Mouse (Mus musculus): ENCODE measurements around the gene Ebf1. TPM values are rescaled to one million over a fixed set of nuclear protein-coding genes. Genes with fewer than 3 reads are reported as not detected.

Gene Ebf1
- total RNA-seq, 2 experiments from 2014 or later: 5.5 to 8.2 TPM

GRCm38 (mm10) chr11:44657833-44658395 lies 40.8 kb downstream of the Ebf1 start:
- peak; percentile 14 for DNase-seq (ENCODE audit: low spot score)

- DNase-seq (ENCODE audit: low spot score): no peak
Observed at GRCm38 (mm10) chr11:44661875-44662274, 44.8 kb downstream of the Ebf1 start.

- DNase-seq (ENCODE audit: low spot score): no peak
Observed at GRCm38 (mm10) chr11:44663609-44664141, 46.6 kb downstream of the Ebf1 start.

GRCm38 (mm10) chr11:44665156-44665682 lies 48.1 kb downstream of the Ebf1 start:
- DNase-seq (ENCODE audit: low spot score): no peak

- no peak for DNase-seq (ENCODE audit: low spot score)
Observed at GRCm38 (mm10) chr11:44665741-44666531, 48.8 kb downstream of the Ebf1 start.

- DNase-seq (ENCODE audit: low spot score): no peak
Observed at GRCm38 (mm10) chr11:44666741-44667140, 49.6 kb downstream of the Ebf1 start.

GRCm38 (mm10) chr11:44681306-44681705 lies 64.2 kb downstream of the Ebf1 start:
- DNase-seq (ENCODE audit: low spot score): no peak

- no peak for DNase-seq (ENCODE audit: low spot score)
Observed at GRCm38 (mm10) chr11:44681995-44682394, 64.9 kb downstream of the Ebf1 start.

- DNase-seq (ENCODE audit: low spot score): no peak
Observed at GRCm38 (mm10) chr11:44682703-44683539, 65.8 kb downstream of the Ebf1 start.

- no peak for DNase-seq (ENCODE audit: low spot score)
Observed at GRCm38 (mm10) chr11:44684486-44685076, 67.5 kb downstream of the Ebf1 start.

- DNase-seq (ENCODE audit: low spot score): no peak
Observed at GRCm38 (mm10) chr11:44685129-44685528, 68.0 kb downstream of the Ebf1 start.

GRCm38 (mm10) chr11:44685911-44686361 lies 68.8 kb downstream of the Ebf1 start:
- no peak for DNase-seq (ENCODE audit: low spot score)

- no peak for DNase-seq (ENCODE audit: low spot score)
Observed at GRCm38 (mm10) chr11:44686378-44686777, 69.3 kb downstream of the Ebf1 start.

GRCm38 (mm10) chr11:44688542-44688941 lies 71.4 kb downstream of the Ebf1 start:
- no peak for DNase-seq (ENCODE audit: low spot score)

- DNase-seq (ENCODE audit: low spot score): no peak
Observed at GRCm38 (mm10) chr11:44689571-44690264, 72.6 kb downstream of the Ebf1 start.

- DNase-seq (ENCODE audit: low spot score): no peak
Observed at GRCm38 (mm10) chr11:44690265-44690572, 73.1 kb downstream of the Ebf1 start.

- DNase-seq (ENCODE audit: low spot score): no peak
Observed at GRCm38 (mm10) chr11:44695416-44695815, 78.3 kb downstream of the Ebf1 start.

GRCm38 (mm10) chr11:44696539-44697201 lies 79.6 kb downstream of the Ebf1 start:
- DNase-seq (ENCODE audit: low spot score): no peak

- DNase-seq (ENCODE audit: low spot score): no peak
Observed at GRCm38 (mm10) chr11:44700181-44700580, 83.1 kb downstream of the Ebf1 start.

GRCm38 (mm10) chr11:44701221-44701810 lies 84.2 kb downstream of the Ebf1 start:
- no peak for DNase-seq (ENCODE audit: low spot score)
